ENCODE assay signal across 9 mouse cellular contexts in genomic region chr5:25420601-25421000, GRCm38 (mm10).
A peak's percentile ranks its signal among the peaks of the same experiment; 100 is the strongest.
DNase-seq lines count a peak whose midpoint lies in the region; ATAC-seq and TF ChIP-seq lines count a peak whose summit lies in the region.
"Had no signal": no experiment of that assay in that cellular context is flagged by ENCODE, and none has a peak within 500 bp of the region (broad histone marks: within the 10 kb centered on the region; RNA-seq: fewer than 3 reads in every experiment).

No protein-coding gene starts in this region.

- H3K4me1 ChIP-seq in forebrain, postnatal 0 days (ENCODE audit: insufficient read depth): no peaks in the 10 kb centered on the region
- H3K4me1 ChIP-seq in forebrain, embryonic 10.5 days: no peaks in the 10 kb centered on the region
- peaks cover 7% of the 10 kb centered on the region; the same call in 1 of the 2 replicates for H3K4me1 ChIP-seq in G1E (ENCODE audit: insufficient read depth, low read depth, low read length)
- H3K4me1 ChIP-seq: midbrain, embryonic 12.5 days had no signal

- peak; percentile 73 for TF ChIP-seq CTCF in forebrain, postnatal 0 days (IDR thresholded peaks at IDR 0.05; ENCODE audit: low read depth)
- TF ChIP-seq CTCF in G1E (IDR thresholded peaks at IDR 0.05; ENCODE audit: low read depth, low read length): 0 out of 2 replicates have a peak, but pooled peaks have one; percentile 11
- peak; percentile 93 for TF ChIP-seq CTCF in layer of hippocampus, adult 2 months (conservative IDR thresholded peaks at IDR 0.05)

- peak; percentile 77 for DNase-seq in forebrain, postnatal 0 days
- DNase-seq in forebrain, embryonic 10.5 days (ENCODE audit: extremely low spot score, low spot score): no peak
- DNase-seq in G1E (ENCODE audit: low spot score): peak; percentile 13
- peak; percentile 85 for DNase-seq in cerebellum, adult 9-10 months
- DNase-seq in gastrocnemius, postnatal 25 days: peak; percentile 25
- DNase-seq in layer of hippocampus, adult 2 months (ENCODE audit: low spot score in 2 of 2): peak; percentile 76 to 77
- peak; percentile 80 for DNase-seq in lung, postnatal 14 days
- peak; percentile 15 to 67 for DNase-seq in spleen, adult 18-20 months

- ATAC-seq in forebrain, postnatal 0 days: peak; percentile 40; the same call in 1 of the 2 replicates
- peak; percentile 34; the same call in 1 of the 2 replicates for ATAC-seq in G1E (ENCODE audit: extremely low read depth, insufficient number of reproducible peaks, low FRiP score, poor library complexity, severe bottlenecking)

- no peaks in the 10 kb centered on the region for H3K27me3 ChIP-seq in forebrain, postnatal 0 days (ENCODE audit: insufficient read depth, low read length)
- H3K27me3 ChIP-seq in forebrain, embryonic 10.5 days (ENCODE audit: poor library complexity, severe bottlenecking): no peaks in the 10 kb centered on the region
- no peaks in the 10 kb centered on the region for H3K27me3 ChIP-seq in G1E (ENCODE audit: insufficient read depth, low read length)
- H3K27me3 ChIP-seq: midbrain, embryonic 12.5 days had no signal

- no peaks in the 10 kb centered on the region for H3K36me3 ChIP-seq in forebrain, postnatal 0 days (ENCODE audit: insufficient read depth)
- H3K36me3 ChIP-seq in forebrain, embryonic 10.5 days (replicated peaks): no peaks in the 10 kb centered on the region
- H3K36me3 ChIP-seq in G1E (replicated peaks): no peaks in the 10 kb centered on the region
- H3K36me3 ChIP-seq: midbrain, embryonic 12.5 days had no signal

- H3K27ac ChIP-seq in forebrain, postnatal 0 days (ENCODE audit: low read depth, low read length): no peak overlapping the region
- no peak overlapping the region for H3K27ac ChIP-seq in forebrain, embryonic 10.5 days
- no peak overlapping the region for H3K27ac ChIP-seq in layer of hippocampus, adult 2 months
- H3K27ac ChIP-seq: midbrain, embryonic 12.5 days had no signal

- H3K4me2 ChIP-seq in forebrain, postnatal 0 days (ENCODE audit: low read depth): no peak overlapping the region
- H3K4me2 ChIP-seq: midbrain, embryonic 12.5 days had no signal

- no peak overlapping the region for H3K9ac ChIP-seq in forebrain, postnatal 0 days
- H3K9ac ChIP-seq: midbrain, embryonic 12.5 days had no signal

- no peaks in the 10 kb centered on the region for H3K9me3 ChIP-seq in forebrain, postnatal 0 days (ENCODE audit: low read length)
- no peaks in the 10 kb centered on the region for H3K9me3 ChIP-seq in forebrain, embryonic 10.5 days
- H3K9me3 ChIP-seq in G1E (replicated peaks): no peaks in the 10 kb centered on the region
- H3K9me3 ChIP-seq: midbrain, embryonic 12.5 days had no signal

- no peak overlapping the region for H3K4me3 ChIP-seq in forebrain, postnatal 0 days (ENCODE audit: low read depth, low read length)
- H3K4me3 ChIP-seq in forebrain, embryonic 10.5 days: no peak overlapping the region
- no peak overlapping the region for H3K4me3 ChIP-seq in G1E (ENCODE audit: low read depth, low read length)
- H3K4me3 ChIP-seq in layer of hippocampus, adult 2 months: no peak overlapping the region
- H3K4me3 ChIP-seq: midbrain, embryonic 12.5 days had no signal

- WGBS in forebrain, postnatal 0 days: 44% methylated on average over 3 of the region's 3 CpGs
- 46% methylated on average over 3 of the region's 3 CpGs for WGBS in forebrain, embryonic 10.5 days

Comparison
In these comparisons a context has a peak if more than half of its experiments do, and no peak if none do; other contexts are left out.
1. CTCF ChIP-seq: peak in every context shown above with its lines; median percentile 93 in layer of hippocampus, adult 2 months; 73 in forebrain, postnatal 0 days; 11 in G1E.